Mouse (Mus musculus) MN1 (cell line): ENCODE results near the gene Depp1.
A peak's percentile ranks its signal among the peaks of the same experiment; 100 is the strongest.
"Not testable (repeated sequence)": the region's sequence is repeated elsewhere in the genome, so short reads cannot be mapped to it uniquely, and the experiment has no call there.

ENCODE experiments used
- DNase-seq: peaks from one replicate; pipeline ENCODE4 v3.0.0-alpha.2; 2016; ENCODE audit warnings: low spot score

Depp1 gene

GRCm38 (mm10) chr6:116650406-116650805 is at the start of gene Depp1:
Gene Depp1 (plus strand): TSS chr6:116650609.
- DNase-seq: no peak

GRCm38 (mm10) chr6:116600969-116601368 is 49.4 kb upstream of the Depp1 start:
- DNase-seq: not testable (repeated sequence)

- DNase-seq: no peak
These were observed 43.2 kb upstream of the Depp1 start for GRCm38 (mm10) chr6:116607230-116607629.

GRCm38 (mm10) chr6:116615719-116616118 is 34.7 kb upstream of the Depp1 start:
- no peak for DNase-seq

GRCm38 (mm10) chr6:116618073-116618472 is 32.3 kb upstream of the Depp1 start:
- no peak for DNase-seq

- DNase-seq: no peak
These were observed 28.9 kb upstream of the Depp1 start for GRCm38 (mm10) chr6:116621318-116622023.

GRCm38 (mm10) chr6:116626417-116626816 is 24.0 kb upstream of the Depp1 start:
- not testable (repeated sequence) for DNase-seq

- no peak for DNase-seq
These were observed 22.3 kb upstream of the Depp1 start for GRCm38 (mm10) chr6:116628095-116628494.

GRCm38 (mm10) chr6:116628539-116629171 is 21.8 kb upstream of the Depp1 start, which contains the start of gene Zfp422:
Gene Zfp422 (minus strand): TSS chr6:116628999.
- DNase-seq: peak; percentile 75

- DNase-seq: peak; percentile 52
These were observed 20.6 kb upstream of the Depp1 start for GRCm38 (mm10) chr6:116629766-116630165.

GRCm38 (mm10) chr6:116632129-116632528 is 18.3 kb upstream of the Depp1 start:
- DNase-seq: peak; percentile 62

GRCm38 (mm10) chr6:116633741-116634695 is 16.4 kb upstream of the Depp1 start:
- no peak for DNase-seq

- no peak for DNase-seq
These were observed 14.9 kb upstream of the Depp1 start for GRCm38 (mm10) chr6:116635251-116636180.

- no peak for DNase-seq
These were observed 13.7 kb upstream of the Depp1 start for GRCm38 (mm10) chr6:116636581-116637235.

- DNase-seq: no peak
These were observed 12.9 kb upstream of the Depp1 start for GRCm38 (mm10) chr6:116637496-116637895.

- no peak for DNase-seq
These were observed 11.5 kb upstream of the Depp1 start for GRCm38 (mm10) chr6:116638871-116639270.

GRCm38 (mm10) chr6:116639663-116640062 is 10.7 kb upstream of the Depp1 start:
- DNase-seq: no peak

GRCm38 (mm10) chr6:116642942-116643341 is 7.5 kb upstream of the Depp1 start:
- DNase-seq: no peak

- DNase-seq: no peak
These were observed 6.5 kb upstream of the Depp1 start for GRCm38 (mm10) chr6:116643881-116644280.

- no peak for DNase-seq
These were observed 6.1 kb upstream of the Depp1 start for GRCm38 (mm10) chr6:116644335-116644734.

- no peak for DNase-seq
These were observed 2.6 kb upstream of the Depp1 start for GRCm38 (mm10) chr6:116647763-116648162.
